Mouse (Mus musculus) embryonic facial prominence, embryonic 12.5 days (tissue): ENCODE measurements at regions not wholly inside any gene's neighbourhood (a gene's known extent, or its start where the extent isn't known, plus 50 kb on each side); places are given as distances from the start of the nearest gene placed in this dataset. TPM values are rescaled to one million over a fixed set of nuclear protein-coding genes. Genes with fewer than 3 reads are reported as not detected.

Source experiments
- ATAC-seq: fragments of 200-750 bp; cut with Nextera tagmentation; 2 replicates; pipeline ENCODE4 v1.8.0; 2017; ENCODE audit not compliant: insufficient number of reproducible peaks, insufficient read depth, low FRiP score, low TSS enrichment
- H3K27ac ChIP-seq: fragments of 300-500 bp; sonication (generic); 2 replicates; pipeline ENCODE4 v1.5.1; 2016; ENCODE audit warnings: mild to moderate bottlenecking
- H3K27me3 ChIP-seq: fragments of 300-500 bp; sonication (generic); 2 replicates; pipeline ENCODE4 v1.6.1; 2016; ENCODE audit warnings: mild to moderate bottlenecking, moderate library complexity
- H3K36me3 ChIP-seq: fragments of 300-500 bp; sonication (generic); 2 replicates; pipeline ENCODE4 v1.6.1; 2016; ENCODE audit warnings: mild to moderate bottlenecking
- H3K4me1 ChIP-seq: fragments of 300-500 bp; sonication (generic); 2 replicates; pipeline ENCODE4 v1.6.1; 2016
- H3K4me2 ChIP-seq: fragments of 300-500 bp; sonication (generic); replicated peaks from 2 replicates; pipeline ENCODE4 v1.6.1; 2016; ENCODE audit warnings: mild to moderate bottlenecking, moderate library complexity
- H3K4me3 ChIP-seq: fragments of 300-500 bp; sonication (generic); 2 replicates; pipeline ENCODE4 v1.5.1; 2016; ENCODE audit warnings: mild to moderate bottlenecking
- H3K9ac ChIP-seq: fragments of 300-500 bp; sonication (generic); 2 replicates; pipeline ENCODE4 v1.6.1; 2016; ENCODE audit warnings: mild to moderate bottlenecking, moderate library complexity
- H3K9me3 ChIP-seq: fragments of 300-500 bp; sonication (generic); 2 replicates; pipeline ENCODE4 v1.6.1; 2016; ENCODE audit warnings: mild to moderate bottlenecking, moderate library complexity
- WGBS: fragments of 180-500 bp; shearing (Covaris S2); methylation state at CpG from one replicate; pipeline ENCODE4 v1.1.7; 2016; 5-methylcytosine and 5-hydroxymethylcytosine counted together
- microRNA-seq: library from miRNA; unstranded; fragments of <30 nt; microRNA quantifications from one replicate; pipeline ENCODE4, GENCODE M21; 2017

DNA sequence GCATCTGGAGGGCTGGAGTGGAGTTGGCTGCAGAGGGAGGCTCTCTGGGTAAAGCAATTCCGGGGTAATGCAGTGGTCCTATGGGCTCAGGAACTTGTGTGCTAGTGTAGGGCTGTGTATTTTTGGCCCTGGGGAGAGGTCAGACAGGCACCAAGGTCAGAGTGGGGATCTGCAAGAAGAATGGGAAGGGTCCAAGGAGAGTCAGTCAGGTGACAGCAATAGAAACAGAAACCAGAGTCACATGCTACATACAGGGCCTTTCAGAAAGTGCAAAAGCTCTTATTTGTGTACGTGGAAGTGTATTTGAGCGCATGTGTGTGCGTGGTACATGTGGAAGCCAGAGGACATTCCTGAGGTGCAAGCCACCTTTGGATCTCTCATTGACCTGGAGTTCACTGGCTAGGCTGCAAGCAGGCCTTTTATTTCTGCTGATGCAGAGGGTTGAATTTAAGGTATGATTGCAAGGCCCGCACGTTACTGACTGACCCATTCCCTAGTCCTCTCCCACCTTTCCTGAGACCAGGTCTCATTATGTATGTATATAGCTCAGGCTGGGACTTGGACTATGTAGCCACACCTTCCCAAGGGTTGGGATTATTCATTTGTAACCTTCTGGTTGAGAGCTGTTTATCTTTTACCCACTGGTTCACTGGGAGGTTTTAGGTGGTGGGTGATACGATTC is 1122.0 kb upstream of the A1bg start:
- WGBS, result 91% methylated on average over 7 of the region's 7 CpGs
- Histone ChIP-seq H3K9me3 (no peaks in the 10 kb centered on the region), H3K4me2 (no peak overlapping the region), H3K9ac (no peak overlapping the region), H3K27ac (no peak overlapping the region), H3K4me3 (no peak overlapping the region), H3K36me3 (no peaks in the 10 kb centered on the region), H3K27me3 (no peaks in the 10 kb centered on the region), H3K4me1 (peaks cover 15% of the 10 kb centered on the region; the same call in 1 of the 2 replicates)
- no peak for ATAC-seq

DNA sequence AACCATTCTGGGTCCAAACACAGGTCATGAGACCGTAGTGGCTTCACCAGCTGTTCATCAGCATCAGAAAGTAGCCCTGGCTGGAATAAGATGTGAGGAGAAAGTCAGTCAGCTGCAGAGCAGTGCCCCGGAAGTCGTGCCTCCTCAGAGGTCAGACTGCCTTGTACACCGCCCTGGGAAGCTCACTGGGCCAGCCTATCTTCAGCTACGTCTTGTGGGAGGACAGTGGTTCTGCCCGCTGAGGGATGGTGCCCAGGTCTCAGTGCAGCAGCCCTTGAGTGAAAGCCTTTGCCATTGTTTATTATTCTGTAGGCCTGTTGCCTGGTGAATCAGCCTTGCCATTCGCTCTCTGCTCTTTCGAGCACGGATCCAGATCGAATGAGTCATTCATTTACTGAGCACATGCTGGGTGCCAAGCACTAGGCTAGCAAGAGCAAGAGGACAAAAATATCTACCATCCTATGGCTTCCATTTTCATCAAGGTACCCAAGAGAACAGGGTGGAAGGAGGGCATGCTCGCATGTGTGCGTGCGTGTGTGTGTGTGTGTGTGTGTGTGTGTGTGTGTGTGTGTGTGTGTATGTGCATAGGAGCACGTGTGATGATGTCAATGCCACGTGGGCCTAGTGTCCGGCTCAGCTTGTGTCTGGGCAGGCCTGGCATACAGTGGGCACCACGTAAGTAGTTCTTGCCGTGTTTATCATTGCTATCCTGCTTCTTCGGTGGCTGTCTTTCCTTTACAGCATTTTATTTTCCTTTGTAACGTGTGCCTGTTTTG is 1121.0 kb upstream of the A1bg start:
- no peak overlapping the region for H3K27ac ChIP-seq

DNA sequence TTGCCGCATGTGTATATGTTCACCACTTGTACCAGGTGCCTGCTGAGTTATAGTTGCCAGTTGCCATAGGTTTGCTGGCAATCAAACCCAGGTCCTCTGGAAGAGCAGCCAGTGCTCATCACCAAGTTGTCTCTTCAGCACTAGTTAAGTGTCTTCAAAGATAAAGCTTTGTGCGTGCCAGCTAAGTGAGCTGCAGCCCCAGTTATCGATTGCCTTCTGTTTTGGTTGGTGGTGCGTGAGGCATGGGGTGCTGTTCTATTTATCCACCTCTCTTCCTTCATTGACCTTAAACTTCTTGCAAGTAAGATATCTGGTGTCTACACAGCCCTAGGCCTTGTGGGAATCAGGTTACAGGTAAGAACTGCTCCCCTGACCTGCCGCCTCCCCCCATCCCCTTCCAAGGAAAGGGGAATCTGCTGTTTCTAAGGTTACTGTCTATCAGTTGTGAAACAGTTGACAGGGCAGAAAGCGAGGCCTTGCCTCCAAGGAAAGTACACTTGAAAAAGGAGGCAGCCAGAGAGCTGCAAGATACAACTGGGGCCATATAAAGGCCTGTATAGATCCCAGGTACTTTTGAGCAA is 1120.2 kb upstream of the A1bg start:
- Histone ChIP-seq H3K27ac (no peak overlapping the region), H3K9ac (no peak overlapping the region), H3K4me2 (no peak overlapping the region), H3K9me3 (no peaks in the 10 kb centered on the region), H3K36me3 (no peaks in the 10 kb centered on the region), H3K27me3 (no peaks in the 10 kb centered on the region), H3K4me3 (no peak overlapping the region), H3K4me1 (peaks cover 18% of the 10 kb centered on the region; the same call in 1 of the 2 replicates)
- no peak for ATAC-seq
- WGBS, result 62% methylated on average over 6 of the region's 6 CpGs

More for the DNA sequence above, 1121.0 kb upstream of the A1bg start:
- Histone ChIP-seq H3K9me3 (no peaks in the 10 kb centered on the region), H3K4me2 (no peak overlapping the region), H3K9ac (no peak overlapping the region), H3K27me3 (no peaks in the 10 kb centered on the region), H3K4me1 (peaks cover 12% of the 10 kb centered on the region; the same call in 1 of the 2 replicates), H3K36me3 (no peaks in the 10 kb centered on the region), H3K4me3 (no peak overlapping the region)
- WGBS, result 73% methylated on average over 19 of the region's 20 CpGs
- no peak for ATAC-seq

Small RNA genes lying in the stretch of these regions (microRNA-seq; reads per million reads assigned to microRNA genes)
- not detected for gene Gm24810
